Mouse (Mus musculus): ENCODE data around the gene Gadd45gip1. TPM values are rescaled to one million over a fixed set of nuclear protein-coding genes. Genes with fewer than 3 reads are reported as not detected.
A peak's percentile ranks its signal among the peaks of the same experiment; 100 is the strongest.

The Gadd45gip1 gene
- polyA plus RNA-seq, 1 experiment from 2014 or later = 90.6 TPM

- H3K4me1 ChIP-seq (replicated peaks; ENCODE audit: control insufficient read depth, insufficient read depth, low read length) = peaks cover 19% of the 10 kb centered on the region
- 77% methylated on average over 3 of the region's 3 CpGs for WGBS
- H3K9ac ChIP-seq (ENCODE audit: low read depth, low read length) = no peak overlapping the region
- no peak for DNase-seq (ENCODE audit: low spot score)
- no peaks in the 10 kb centered on the region; the same call in 1 of the 2 replicates for H3K36me3 ChIP-seq (ENCODE audit: control insufficient read depth, insufficient read depth, low read length)
- no peak for ATAC-seq (replicated peaks; ENCODE audit: low FRiP score)
- H3K4me3 ChIP-seq (ENCODE audit: low read depth, low read length) = no peak overlapping the region
- H3K4me2 ChIP-seq = no peak overlapping the region
- H3K27me3 ChIP-seq (replicated peaks; ENCODE audit: control insufficient read depth, insufficient read depth, low read length) = no peaks in the 10 kb centered on the region
- H3K9me3 ChIP-seq (ENCODE audit: control insufficient read depth, low read length) = no peaks in the 10 kb centered on the region
- H3K27ac ChIP-seq (ENCODE audit: low read depth, low read length) = no peak overlapping the region
These were observed 46.1 kb downstream of the Gadd45gip1 start for GRCm38 (mm10) chr8:84877297-84878035.

DNA sequence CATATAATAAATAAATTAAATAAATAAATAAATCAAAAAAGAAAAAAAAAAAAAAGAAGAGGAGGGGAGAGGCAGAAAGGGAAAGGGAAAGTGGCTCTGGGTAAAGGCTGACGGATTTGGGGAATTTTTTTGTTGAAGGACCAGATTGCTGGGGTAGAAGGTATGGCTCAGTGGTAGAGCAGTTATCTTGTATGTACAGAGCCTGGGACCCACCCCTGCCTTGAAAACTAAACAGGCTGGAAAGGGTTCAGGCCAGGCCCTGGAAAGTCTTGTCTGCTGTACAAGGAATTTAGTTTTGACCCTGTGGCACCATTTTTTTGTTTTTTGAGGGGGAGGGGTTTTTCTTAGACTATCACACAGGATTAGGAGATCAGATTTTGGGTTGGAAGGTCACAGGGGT lies 47.6 kb downstream of the Gadd45gip1 start:
- H3K4me3 ChIP-seq (ENCODE audit: low read depth, low read length) = no peak overlapping the region
- no peaks in the 10 kb centered on the region; the same call in 1 of the 2 replicates for H3K36me3 ChIP-seq (ENCODE audit: control insufficient read depth, insufficient read depth, low read length)
- 75% methylated on average over 1 of the region's 1 CpGs for WGBS
- H3K27ac ChIP-seq (ENCODE audit: low read depth, low read length) = no peak overlapping the region
- no peak overlapping the region for H3K4me2 ChIP-seq
- peaks cover 10% of the 10 kb centered on the region for H3K4me1 ChIP-seq (replicated peaks; ENCODE audit: control insufficient read depth, insufficient read depth, low read length)
- H3K27me3 ChIP-seq (replicated peaks; ENCODE audit: control insufficient read depth, insufficient read depth, low read length) = no peaks in the 10 kb centered on the region
- DNase-seq (ENCODE audit: low spot score) = no peak
- no peak overlapping the region for H3K9ac ChIP-seq (ENCODE audit: low read depth, low read length)
- ATAC-seq (replicated peaks; ENCODE audit: low FRiP score) = peak; percentile 57; the same call in 1 of the 2 replicates
- H3K9me3 ChIP-seq (ENCODE audit: control insufficient read depth, low read length) = no peaks in the 10 kb centered on the region

- WGBS = 72% methylated on average over 4 of the region's 4 CpGs
- Histone ChIP-seq H3K27me3 (replicated peaks; ENCODE audit: control insufficient read depth, insufficient read depth, low read length) (no peaks in the 10 kb centered on the region), H3K4me1 (replicated peaks; ENCODE audit: control insufficient read depth, insufficient read depth, low read length) (no peaks in the 10 kb centered on the region; the same call in 1 of the 2 replicates), H3K4me3 (ENCODE audit: low read depth, low read length) (no peak overlapping the region), H3K4me2 (no peak overlapping the region), H3K27ac (ENCODE audit: low read depth, low read length) (no peak overlapping the region), H3K36me3 (ENCODE audit: control insufficient read depth, insufficient read depth, low read length) (peaks cover 19% of the 10 kb centered on the region; the same call in 1 of the 2 replicates), H3K9ac (ENCODE audit: low read depth, low read length) (no peak overlapping the region), H3K9me3 (ENCODE audit: control insufficient read depth, low read length) (no peaks in the 10 kb centered on the region)
- DNase-seq (ENCODE audit: low spot score) (no peak), ATAC-seq (replicated peaks; ENCODE audit: low FRiP score) (no peak; the same call in 1 of the 2 replicates)
These were observed 53.4 kb downstream of the Gadd45gip1 start for GRCm38 (mm10) chr8:84884728-84885127.

Small RNA genes within 50 kb of the gene (microRNA-seq; reads per million reads assigned to microRNA genes)
- 11.6 reads per million, percentile 24 among the genes with 10 or more reads in this experiment for gene Mir7069 (ENCODE audit: borderline number of aligned reads)

Other genes with a start within 250 kb of the Gadd45gip1 start
- gene Ier2, start 168.7 kb upstream of the Gadd45gip1 start, polyA plus RNA-seq (2014; fragmentation: Nextera tagmentation; extraction: Ambion mirVana) = 46.5 and 50.1 TPM in 2 replicates
- 94.1 and 95.6 TPM in 2 replicates for gene Trmt1, start 145.2 kb upstream of the Gadd45gip1 start, polyA plus RNA-seq (2014; fragmentation: Nextera tagmentation; extraction: Ambion mirVana)
- gene Nacc1, start 143.7 kb upstream of the Gadd45gip1 start, polyA plus RNA-seq (2014; fragmentation: Nextera tagmentation; extraction: Ambion mirVana) = 23.0 and 25.2 TPM in 2 replicates
- 67.9 and 68.6 TPM in 2 replicates for gene Lyl1, start 130.1 kb upstream of the Gadd45gip1 start, polyA plus RNA-seq (2014; fragmentation: Nextera tagmentation; extraction: Ambion mirVana)
- 11.8 and 12.3 TPM in 2 replicates for gene G430095P16Rik, start 108.5 kb upstream of the Gadd45gip1 start, polyA plus RNA-seq (2014; fragmentation: Nextera tagmentation; extraction: Ambion mirVana)
- 5.0 and 7.1 TPM in 2 replicates for gene Nfix, start 31.2 kb upstream of the Gadd45gip1 start, polyA plus RNA-seq (2014; fragmentation: Nextera tagmentation; extraction: Ambion mirVana)
- gene Dand5, start 8.7 kb upstream of the Gadd45gip1 start, polyA plus RNA-seq (2014; fragmentation: Nextera tagmentation; extraction: Ambion mirVana) = 4.5 and 4.9 TPM in 2 replicates
- gene Rad23a, start 9.1 kb downstream of the Gadd45gip1 start, polyA plus RNA-seq (2014; fragmentation: Nextera tagmentation; extraction: Ambion mirVana) = 188 and 191 TPM in 2 replicates
- gene Calr, start 15.4 kb downstream of the Gadd45gip1 start, polyA plus RNA-seq (2014; fragmentation: Nextera tagmentation; extraction: Ambion mirVana) = 860 and 893 TPM in 2 replicates
- gene Farsa, start 25.5 kb downstream of the Gadd45gip1 start, polyA plus RNA-seq (2014; fragmentation: Nextera tagmentation; extraction: Ambion mirVana) = 130 TPM in 2 replicates
- gene Syce2, start 40.6 kb downstream of the Gadd45gip1 start, polyA plus RNA-seq (2014; fragmentation: Nextera tagmentation; extraction: Ambion mirVana) = 144 and 160 TPM in 2 replicates
- 53.5 and 56.7 TPM in 2 replicates for gene Gcdh, start 62.4 kb downstream of the Gadd45gip1 start, polyA plus RNA-seq (2014; fragmentation: Nextera tagmentation; extraction: Ambion mirVana)
- gene Klf1, start 70.4 kb downstream of the Gadd45gip1 start, polyA plus RNA-seq (2014; fragmentation: Nextera tagmentation; extraction: Ambion mirVana) = 458 and 504 TPM in 2 replicates
- gene Dnase2a, start 77.0 kb downstream of the Gadd45gip1 start, polyA plus RNA-seq (2014; fragmentation: Nextera tagmentation; extraction: Ambion mirVana) = 11.5 and 12.7 TPM in 2 replicates
- gene Mast1, start 105.8 kb downstream of the Gadd45gip1 start, polyA plus RNA-seq (2014; fragmentation: Nextera tagmentation; extraction: Ambion mirVana) = 0.14 and 0.29 TPM in 2 replicates
- 0.22 and 0.49 TPM in 2 replicates for gene Rtbdn, start 115.5 kb downstream of the Gadd45gip1 start, polyA plus RNA-seq (2014; fragmentation: Nextera tagmentation; extraction: Ambion mirVana)
- not detected in 2 replicates for gene Gm49661, start 137.9 kb downstream of the Gadd45gip1 start, polyA plus RNA-seq (2014; fragmentation: Nextera tagmentation; extraction: Ambion mirVana)
- gene Prdx2, start 138.1 kb downstream of the Gadd45gip1 start, polyA plus RNA-seq (2014; fragmentation: Nextera tagmentation; extraction: Ambion mirVana) = 1,398 and 1,409 TPM in 2 replicates
- 195 and 197 TPM in 2 replicates for gene Rnaseh2a, start 138.2 kb downstream of the Gadd45gip1 start, polyA plus RNA-seq (2014; fragmentation: Nextera tagmentation; extraction: Ambion mirVana)
- gene Junb, start 147.2 kb downstream of the Gadd45gip1 start, polyA plus RNA-seq (2014; fragmentation: Nextera tagmentation; extraction: Ambion mirVana) = 21.1 and 23.2 TPM in 2 replicates
- 15.5 and 16.7 TPM in 2 replicates for gene Hook2, start 159.1 kb downstream of the Gadd45gip1 start, polyA plus RNA-seq (2014; fragmentation: Nextera tagmentation; extraction: Ambion mirVana)
- 0.13 TPM in 1 of 2 replicates, not detected in the other for gene Best2, start 183.0 kb downstream of the Gadd45gip1 start, polyA plus RNA-seq (2014; fragmentation: Nextera tagmentation; extraction: Ambion mirVana)
- gene Asna1, start 193.8 kb downstream of the Gadd45gip1 start, polyA plus RNA-seq (2014; fragmentation: Nextera tagmentation; extraction: Ambion mirVana) = 100 and 103 TPM in 2 replicates
- gene Trir, start 195.3 kb downstream of the Gadd45gip1 start, polyA plus RNA-seq (2014; fragmentation: Nextera tagmentation; extraction: Ambion mirVana) = 126 and 138 TPM in 2 replicates
- 17.7 and 19.3 TPM in 2 replicates for gene Tnpo2, start 205.4 kb downstream of the Gadd45gip1 start, polyA plus RNA-seq (2014; fragmentation: Nextera tagmentation; extraction: Ambion mirVana)
- gene Fbxw9, start 228.5 kb downstream of the Gadd45gip1 start, polyA plus RNA-seq (2014; fragmentation: Nextera tagmentation; extraction: Ambion mirVana) = 15.5 and 17.4 TPM in 2 replicates
- not detected in 2 replicates for gene Gm5741, start 236.5 kb downstream of the Gadd45gip1 start, polyA plus RNA-seq (2014; fragmentation: Nextera tagmentation; extraction: Ambion mirVana)
- gene Dhps, start 240.2 kb downstream of the Gadd45gip1 start, polyA plus RNA-seq (2014; fragmentation: Nextera tagmentation; extraction: Ambion mirVana) = 72.5 and 73.8 TPM in 2 replicates
- gene Wdr83os, start 249.2 kb downstream of the Gadd45gip1 start, polyA plus RNA-seq (2014; fragmentation: Nextera tagmentation; extraction: Ambion mirVana) = 103 and 105 TPM in 2 replicates
- gene Wdr83, start 249.8 kb downstream of the Gadd45gip1 start, polyA plus RNA-seq (2014; fragmentation: Nextera tagmentation; extraction: Ambion mirVana) = 46.4 and 50.4 TPM in 2 replicates